Mouse (Mus musculus) limb, embryonic 15.5 days (tissue): ENCODE measurements at regions not wholly inside any gene's neighbourhood (a gene's known extent, or its start where the extent isn't known, plus 50 kb on each side); places are given as distances from the start of the nearest gene placed in this dataset.

Experiments used
- ATAC-seq: fragments of 200-750 bp; cut with Nextera tagmentation; 2 replicates; pipeline ENCODE4 v1.8.0; 2017; ENCODE audit warnings: low read depth, moderate TSS enrichment; ENCODE audit not compliant: insufficient number of reproducible peaks, low FRiP score, low TSS enrichment
- H3K27ac ChIP-seq: fragments of 300-500 bp; sonication (generic); 2 replicates; pipeline ENCODE4 v1.5.1; 2015; ENCODE audit warnings: moderate library complexity, mild to moderate bottlenecking, inconsistent platforms
- H3K27me3 ChIP-seq: fragments of 300-500 bp; sonication (generic); 2 replicates; pipeline ENCODE4 v1.6.1; 2015; ENCODE audit warnings: inconsistent platforms
- H3K36me3 ChIP-seq: fragments of 300-500 bp; sonication (generic); 2 replicates; pipeline ENCODE4 v1.6.1; 2015; ENCODE audit warnings: inconsistent platforms
- H3K4me1 ChIP-seq: fragments of 300-500 bp; sonication (generic); 2 replicates; pipeline ENCODE4 v1.6.1; 2015; ENCODE audit warnings: inconsistent platforms
- H3K4me2 ChIP-seq: fragments of 300-500 bp; sonication (generic); 2 replicates; pipeline ENCODE4 v1.6.1; 2015; ENCODE audit warnings: mild to moderate bottlenecking, inconsistent platforms
- H3K4me3 ChIP-seq: fragments of 300-500 bp; sonication (generic); 2 replicates; pipeline ENCODE4 v1.5.1; 2015; ENCODE audit warnings: mild to moderate bottlenecking, inconsistent platforms
- H3K9ac ChIP-seq: fragments of 300-500 bp; sonication (generic); 2 replicates; pipeline ENCODE4 v1.6.1; 2015; ENCODE audit warnings: inconsistent platforms
- H3K9me3 ChIP-seq: fragments of 300-500 bp; sonication (generic); 2 replicates; pipeline ENCODE4 v1.6.1; 2016; ENCODE audit warnings: inconsistent platforms
- WGBS: fragments of 180-500 bp; shearing (Covaris S2); methylation state at CpG from one replicate; pipeline ENCODE4 v1.1.7; 2015; 5-methylcytosine and 5-hydroxymethylcytosine counted together

DNA sequence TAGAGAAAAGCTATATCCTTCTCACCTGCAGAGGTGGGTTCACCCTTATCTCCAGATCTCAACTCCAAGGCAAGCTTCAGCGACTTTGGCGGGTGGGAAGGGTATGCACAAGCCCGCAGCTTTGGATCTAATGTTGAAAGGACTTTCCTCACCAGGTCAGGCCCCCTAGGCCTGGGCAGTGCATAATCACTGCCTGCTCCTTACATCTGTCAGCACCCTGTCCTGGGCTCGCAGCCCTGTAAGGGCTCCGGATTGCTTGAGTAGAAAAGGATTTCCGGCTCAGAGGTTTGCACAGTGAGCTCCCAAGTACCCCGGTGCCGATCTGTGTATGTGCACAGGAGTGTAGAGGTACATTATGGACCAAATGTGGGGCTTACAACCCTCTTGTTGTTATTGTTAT lies 68.8 kb upstream of the 1600014C23Rik start:
- Histone ChIP-seq H3K36me3 (no peaks in the 10 kb centered on the region), H3K4me2 (no peak overlapping the region), H3K4me1 (peaks cover 28% of the 10 kb centered on the region), H3K9me3 (no peaks in the 10 kb centered on the region), H3K9ac (no peak overlapping the region), H3K27ac (no peak overlapping the region), H3K27me3 (peaks cover 17% of the 10 kb centered on the region), H3K4me3 (no peak overlapping the region)
- WGBS, result 86% methylated on average over 8 of the region's 8 CpGs
- ATAC-seq, result no peak

DNA sequence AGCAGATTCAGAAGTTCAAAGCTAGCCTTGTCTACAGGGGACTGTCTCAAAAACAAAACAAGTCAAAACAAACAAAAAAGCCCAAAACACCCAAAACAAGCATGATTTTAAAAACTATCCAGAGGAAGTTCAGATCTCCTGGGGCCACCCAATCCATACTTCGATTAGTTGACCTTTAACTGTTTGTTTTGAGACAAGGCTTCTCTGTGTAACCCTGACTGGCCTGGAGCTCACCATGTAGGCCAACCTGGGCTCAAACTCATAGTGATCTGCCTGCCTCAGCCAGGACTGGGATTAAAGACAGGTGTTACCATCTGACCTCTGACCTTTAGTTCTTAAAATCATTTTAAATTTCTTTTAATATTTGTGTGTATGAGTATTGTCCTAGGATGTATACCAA lies 66.1 kb upstream of the 1600014C23Rik start:
- peaks cover 5% of the 10 kb centered on the region; the same call in 1 of the 2 replicates for H3K4me1 ChIP-seq
- no peak overlapping the region for H3K4me2 ChIP-seq
- H3K9ac ChIP-seq, result no peak overlapping the region
- no peak for ATAC-seq
- 86% methylated on average over 1 of the region's 1 CpGs for WGBS
- no peak overlapping the region for H3K4me3 ChIP-seq
- H3K27me3 ChIP-seq, result peaks cover 6% of the 10 kb centered on the region
- H3K9me3 ChIP-seq, result no peaks in the 10 kb centered on the region
- no peaks in the 10 kb centered on the region for H3K36me3 ChIP-seq
- no peak overlapping the region for H3K27ac ChIP-seq

DNA sequence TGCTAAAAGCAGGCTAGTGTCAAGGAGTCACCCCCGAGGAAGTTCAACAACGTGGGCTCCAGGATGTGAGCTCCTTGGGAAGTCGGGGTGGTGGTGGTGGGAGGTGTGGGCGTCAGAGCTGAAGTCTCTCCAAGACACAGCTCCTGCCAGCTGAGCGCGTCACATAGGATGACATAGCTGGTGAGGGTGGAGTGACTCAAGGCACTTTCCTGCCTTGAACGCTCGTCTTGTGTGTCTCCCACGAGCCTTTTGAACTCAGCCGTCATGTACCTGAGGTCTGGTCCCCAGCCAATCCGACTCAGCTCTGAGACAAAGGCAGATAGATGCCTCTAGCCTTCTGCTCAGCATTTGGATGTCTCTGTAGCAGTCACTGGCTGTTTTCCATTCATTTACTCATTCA lies 65.4 kb upstream of the 1600014C23Rik start:
- H3K36me3 ChIP-seq, result no peaks in the 10 kb centered on the region
- WGBS, result 54% methylated on average over 11 of the region's 11 CpGs
- H3K4me1 ChIP-seq, result peaks cover 5% of the 10 kb centered on the region; the same call in 1 of the 2 replicates
- no peak overlapping the region for H3K4me3 ChIP-seq
- no peaks in the 10 kb centered on the region for H3K9me3 ChIP-seq
- H3K4me2 ChIP-seq, result no peak overlapping the region
- no peak overlapping the region for H3K27ac ChIP-seq
- 0 out of 2 replicates have a peak, but pooled peaks cover under 1% of the 10 kb centered on the region for H3K27me3 ChIP-seq
- ATAC-seq, result no peak
- H3K9ac ChIP-seq, result no peak overlapping the region

- H3K9ac ChIP-seq, result no peak overlapping the region
- ATAC-seq, result no peak
- WGBS, result 68% methylated on average over 8 of the region's 8 CpGs
- H3K4me2 ChIP-seq, result no peak overlapping the region
- no peak overlapping the region for H3K4me3 ChIP-seq
- no peaks in the 10 kb centered on the region for H3K9me3 ChIP-seq
- H3K27me3 ChIP-seq, result no peaks in the 10 kb centered on the region
- no peaks in the 10 kb centered on the region for H3K36me3 ChIP-seq
- H3K27ac ChIP-seq, result no peak overlapping the region
- H3K4me1 ChIP-seq, result peaks cover 5% of the 10 kb centered on the region; the same call in 1 of the 2 replicates
These were observed 64.8 kb upstream of the 1600014C23Rik start for GRCm38 (mm10) chr17:45798456-45798855.

DNA sequence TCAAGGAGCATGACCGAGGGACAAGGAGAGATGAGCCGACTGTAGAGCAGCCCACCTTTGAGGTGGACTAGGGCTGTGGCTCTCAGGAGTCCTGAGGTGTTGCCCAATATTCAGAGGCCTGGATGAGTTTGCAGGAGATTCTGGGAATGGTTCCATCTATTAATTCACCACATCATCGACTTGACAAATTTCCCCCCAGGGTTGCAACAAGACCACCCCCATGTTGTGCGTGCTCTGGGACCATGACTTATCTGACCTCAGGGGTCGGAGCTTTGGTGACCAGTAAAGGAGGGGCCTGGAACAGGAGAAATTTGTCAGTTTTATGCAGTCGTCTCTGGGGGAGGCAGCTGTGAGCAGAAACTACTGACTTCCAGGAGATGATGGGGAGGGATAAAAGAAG lies 63.5 kb upstream of the 1600014C23Rik start:
- Histone ChIP-seq H3K4me3 (no peak overlapping the region), H3K4me1 (peaks cover 5% of the 10 kb centered on the region; the same call in 1 of the 2 replicates), H3K27me3 (no peaks in the 10 kb centered on the region), H3K9ac (no peak overlapping the region), H3K27ac (no peak overlapping the region), H3K9me3 (no peaks in the 10 kb centered on the region), H3K36me3 (no peaks in the 10 kb centered on the region), H3K4me2 (no peak overlapping the region)
- no peak for ATAC-seq
- WGBS, result 57% methylated on average over 6 of the region's 6 CpGs

GRCm38 (mm10) chr17:45794926-45795325 lies 61.3 kb upstream of the 1600014C23Rik start:
- Histone ChIP-seq H3K27ac (no peak overlapping the region), H3K9me3 (no peaks in the 10 kb centered on the region), H3K36me3 (no peaks in the 10 kb centered on the region), H3K4me1 (peaks cover 7% of the 10 kb centered on the region; the same call in 1 of the 2 replicates), H3K4me2 (no peak overlapping the region), H3K9ac (no peak overlapping the region), H3K27me3 (no peaks in the 10 kb centered on the region), H3K4me3 (no peak overlapping the region)
- 80% methylated on average over 7 of the region's 7 CpGs for WGBS
- no peak for ATAC-seq

DNA sequence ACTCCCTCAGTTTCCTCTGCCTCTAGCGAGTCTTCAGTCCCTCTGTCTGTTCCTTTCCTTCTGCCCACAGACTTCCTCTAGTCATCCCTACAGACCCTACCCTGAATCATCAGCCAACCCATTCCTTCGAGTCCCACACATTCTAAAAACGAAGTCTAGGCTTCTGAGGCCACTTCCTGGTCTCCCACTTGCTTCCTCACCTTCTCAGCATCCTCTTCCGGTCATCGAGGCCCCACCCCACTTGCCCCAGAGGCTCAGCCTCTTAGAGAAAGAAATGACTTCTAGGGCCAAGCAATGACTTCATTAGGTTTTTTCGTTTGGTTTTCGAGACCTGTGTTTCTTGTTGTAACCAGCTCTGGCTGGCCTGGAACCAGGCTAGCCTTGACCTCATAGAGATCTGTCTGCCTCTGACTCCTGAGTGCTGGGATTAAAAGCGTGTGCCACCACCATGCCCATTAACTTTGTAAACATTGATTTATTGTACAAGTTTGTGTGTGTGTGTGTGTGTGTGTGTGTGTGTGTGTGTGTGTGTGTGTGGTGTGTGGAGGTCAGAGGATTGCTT lies 57.4 kb upstream of the 1600014C23Rik start:
- Histone ChIP-seq H3K27me3 (no peaks in the 10 kb centered on the region), H3K27ac (no peak overlapping the region), H3K36me3 (no peaks in the 10 kb centered on the region), H3K9ac (no peak overlapping the region), H3K4me1 (peaks cover 14% of the 10 kb centered on the region; the same call in 1 of the 2 replicates), H3K4me3 (no peak overlapping the region), H3K4me2 (no peak overlapping the region), H3K9me3 (no peaks in the 10 kb centered on the region)
- 75% methylated on average over 8 of the region's 8 CpGs for WGBS
- no peak for ATAC-seq

- peak; percentile 52; the same call in 1 of the 2 replicates for ATAC-seq
- Histone ChIP-seq H3K4me2 (no peak overlapping the region), H3K27me3 (no peaks in the 10 kb centered on the region), H3K27ac (0 out of 2 replicates have a peak overlapping the region, but pooled peaks have one; percentile 38), H3K4me3 (no peak overlapping the region), H3K4me1 (peaks cover 20% of the 10 kb centered on the region), H3K36me3 (no peaks in the 10 kb centered on the region), H3K9me3 (no peaks in the 10 kb centered on the region), H3K9ac (no peak overlapping the region)
- 26% methylated on average over 6 of the region's 6 CpGs for WGBS
These were observed 56.1 kb upstream of the 1600014C23Rik start for GRCm38 (mm10) chr17:45789777-45790176.

GRCm38 (mm10) chr17:45784905-45785304 lies 51.3 kb upstream of the 1600014C23Rik start:
- Histone ChIP-seq H3K36me3 (no peaks in the 10 kb centered on the region), H3K4me2 (no peak overlapping the region), H3K9me3 (no peaks in the 10 kb centered on the region), H3K9ac (no peak overlapping the region), H3K4me3 (no peak overlapping the region), H3K4me1 (peaks cover 29% of the 10 kb centered on the region), H3K27me3 (no peaks in the 10 kb centered on the region), H3K27ac (no peak overlapping the region)
- 73% methylated on average over 10 of the region's 10 CpGs for WGBS
- no peak for ATAC-seq

- 78% methylated on average over 5 of the region's 5 CpGs for WGBS
- Histone ChIP-seq H3K27ac (no peak overlapping the region), H3K4me1 (peaks cover 25% of the 10 kb centered on the region; the same call in 1 of the 2 replicates), H3K4me2 (no peak overlapping the region), H3K36me3 (no peaks in the 10 kb centered on the region), H3K9ac (no peak overlapping the region), H3K4me3 (no peak overlapping the region), H3K9me3 (no peaks in the 10 kb centered on the region), H3K27me3 (no peaks in the 10 kb centered on the region)
- no peak for ATAC-seq
These were observed 50.9 kb upstream of the 1600014C23Rik start for GRCm38 (mm10) chr17:45784496-45784895.
